Mouse (Mus musculus): ENCODE measurements around the gene Hs6st1.

Hs6st1 gene

DNA sequence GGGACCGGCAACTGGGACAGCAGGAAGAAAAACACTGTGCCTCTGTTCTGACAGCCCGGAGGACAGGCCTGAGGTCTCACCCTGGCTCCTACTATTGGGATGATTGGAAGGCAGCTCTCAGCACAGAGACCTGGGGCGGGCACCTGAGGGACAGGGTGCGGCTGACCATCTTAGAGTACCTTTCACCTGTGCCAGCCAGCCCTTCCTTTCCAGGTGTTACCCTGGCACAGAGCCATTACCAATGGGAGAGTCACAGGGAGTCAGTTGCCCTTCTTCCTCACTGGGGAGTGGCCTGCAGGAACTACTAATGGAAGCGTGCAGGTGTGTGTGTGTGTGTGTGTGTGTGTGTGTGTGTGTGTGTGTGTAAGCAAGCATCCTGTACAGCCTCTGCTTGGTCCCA, 15.4 kb downstream of the Hs6st1 start:
- DNase-seq (ENCODE audit: low spot score in 2 of 2) = no peak

DNA sequence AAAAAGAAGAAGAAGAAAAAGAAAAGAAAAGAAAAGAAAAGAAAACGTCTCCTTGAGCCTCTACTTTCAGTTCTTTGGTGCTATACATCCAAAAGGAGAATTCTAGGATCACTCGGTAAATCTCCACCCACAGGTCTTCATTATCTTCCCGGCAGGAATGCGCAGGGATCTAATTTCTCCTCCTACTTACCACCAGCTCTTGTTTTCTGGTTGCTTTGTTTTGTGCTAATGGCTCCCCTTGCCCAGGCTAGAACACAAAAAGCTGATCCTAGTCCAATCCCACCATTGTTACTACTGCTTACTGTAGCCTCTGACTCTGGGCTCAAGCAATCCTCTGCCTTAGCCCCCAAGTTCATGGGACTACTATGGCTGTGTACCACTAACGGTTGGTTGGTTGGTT, 16.9 kb downstream of the Hs6st1 start:
- no peak for DNase-seq (ENCODE audit: low spot score in 2 of 2)

GRCm38 (mm10) chr1:36088367-36088766, 20.2 kb downstream of the Hs6st1 start:
- no peak for DNase-seq (ENCODE audit: low spot score in 2 of 2)

DNA sequence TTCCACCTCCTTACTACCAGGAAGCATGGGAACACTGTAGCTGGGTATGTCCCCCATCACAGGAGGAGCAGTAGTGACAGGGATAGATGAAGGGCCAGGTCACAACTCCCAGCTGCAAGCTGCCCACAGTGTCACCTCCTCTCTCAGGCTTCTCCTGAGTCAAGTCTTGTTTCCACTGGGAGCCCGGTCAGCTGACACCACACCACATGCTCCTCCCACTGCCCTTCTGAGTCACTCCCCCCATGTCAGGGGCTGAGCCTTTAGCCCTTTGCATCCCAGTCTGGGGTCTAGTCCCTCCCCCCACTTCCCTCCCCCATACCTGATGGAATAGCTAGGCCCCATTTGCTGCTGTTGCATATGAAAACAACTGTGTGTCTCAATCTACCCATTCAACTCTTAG, 21.3 kb downstream of the Hs6st1 start:
- DNase-seq (ENCODE audit: low spot score in 2 of 2) = no peak

- no peak for DNase-seq (ENCODE audit: low spot score in 2 of 2)
Observed at GRCm38 (mm10) chr1:36090011-36090721, 22.0 kb downstream of the Hs6st1 start.

DNA sequence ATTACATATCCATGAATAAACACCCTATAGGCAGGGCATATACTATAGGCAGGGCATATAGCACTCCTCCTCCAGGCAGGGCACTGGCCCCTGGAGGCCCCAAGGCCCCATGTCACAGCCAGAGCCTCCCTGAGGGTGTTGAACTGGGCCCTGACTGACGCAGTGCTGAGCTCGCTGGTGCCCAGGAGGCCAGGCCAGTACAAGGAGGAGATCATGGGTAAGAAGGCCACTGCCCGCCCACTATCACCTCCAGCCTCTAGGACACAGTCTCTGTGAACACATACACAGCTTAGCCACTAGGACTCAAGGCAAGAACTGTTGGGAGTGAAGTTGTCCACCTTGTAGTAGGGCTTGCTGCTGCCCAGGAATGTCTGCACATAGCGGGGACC, 22.5 kb downstream of the Hs6st1 start:
- DNase-seq (ENCODE audit: low spot score in 2 of 2) = no peak

DNA sequence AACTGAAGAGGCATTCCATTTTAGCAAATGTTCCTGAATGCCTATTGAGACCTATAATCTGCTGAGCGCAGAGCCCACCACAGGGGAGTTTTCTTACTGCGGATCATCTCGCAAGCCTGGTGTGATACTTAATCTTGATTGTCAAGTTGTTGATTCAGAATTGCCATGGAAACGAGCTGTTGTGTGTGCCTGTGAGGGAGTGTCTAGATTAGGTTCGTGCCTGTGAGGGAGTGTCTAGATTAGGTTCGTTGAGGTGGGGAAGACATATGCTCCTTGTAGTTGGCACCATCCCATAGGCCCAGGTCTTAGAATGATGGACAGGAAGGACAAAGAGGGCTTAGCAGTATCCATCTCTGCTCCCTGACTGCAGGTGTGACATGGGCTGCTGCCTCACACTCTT, 23.0 kb downstream of the Hs6st1 start:
- DNase-seq (ENCODE audit: low spot score in 2 of 2) = no peak

DNA sequence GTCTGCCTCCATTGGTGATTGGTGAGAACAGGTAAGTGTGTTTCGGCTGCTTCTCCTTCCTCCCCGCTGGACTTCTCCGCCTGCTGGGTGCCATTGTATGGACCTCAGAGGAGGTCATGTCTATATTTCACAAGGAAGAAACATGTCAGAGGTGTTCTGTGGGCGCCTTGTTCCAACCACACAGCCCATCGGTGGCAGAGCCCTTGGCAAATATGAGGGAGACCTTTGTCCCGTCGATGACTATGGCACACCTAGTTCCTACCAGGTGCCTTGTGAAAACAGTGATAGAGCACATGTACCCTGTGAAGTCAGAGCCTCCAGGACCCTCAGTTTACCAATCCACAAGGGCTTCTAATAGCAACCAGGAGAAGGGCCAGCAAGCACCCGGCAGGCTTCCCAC, 25.5 kb downstream of the Hs6st1 start:
- DNase-seq (ENCODE audit: low spot score in 2 of 2) = no peak

DNA sequence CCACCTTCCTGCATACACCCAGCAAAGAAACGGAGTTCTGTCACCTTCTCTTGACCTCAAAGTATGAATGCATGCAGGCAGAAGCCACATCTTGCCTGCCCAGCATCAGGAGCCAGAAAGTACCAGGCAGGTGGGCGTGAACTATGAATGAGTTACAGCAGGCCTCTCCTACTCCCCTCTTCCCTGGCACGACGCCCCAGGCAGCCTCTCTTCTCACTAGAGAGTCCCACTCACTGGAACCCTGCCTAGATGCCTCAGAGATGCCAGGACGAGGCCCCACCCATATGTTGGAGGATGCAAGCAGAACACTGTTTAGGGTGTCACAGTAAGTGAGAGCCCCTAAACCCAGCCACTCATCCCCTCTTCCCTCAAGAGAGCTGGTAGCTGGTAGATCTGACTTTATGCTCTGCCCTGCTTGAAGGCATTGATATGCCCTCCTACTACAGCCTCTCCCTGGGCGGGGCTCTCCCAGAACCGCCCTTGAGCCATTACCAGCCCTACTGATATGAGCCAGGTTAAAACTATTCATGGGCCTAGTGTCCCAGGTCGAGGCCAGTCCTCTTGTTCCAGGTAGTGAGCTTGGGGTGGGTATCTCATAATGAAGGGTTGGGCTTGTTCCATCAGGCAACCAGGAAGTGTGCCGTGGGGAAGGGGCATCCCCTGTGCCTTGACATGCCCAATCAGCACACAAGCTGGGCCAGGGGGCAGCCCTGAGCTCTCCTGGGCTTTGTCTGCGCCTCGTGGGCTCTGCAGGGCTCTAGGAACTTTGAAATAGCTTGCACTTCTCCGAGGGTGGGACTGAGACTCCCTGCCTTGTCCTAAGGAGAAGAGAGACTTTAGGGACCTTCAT, 27.4 kb downstream of the Hs6st1 start:
- peak; percentile 55 to 82 for DNase-seq (ENCODE audit: low spot score in 2 of 2)

GRCm38 (mm10) chr1:36098432-36098831, 30.2 kb downstream of the Hs6st1 start:
- no peak for DNase-seq (ENCODE audit: low spot score in 2 of 2)

DNA sequence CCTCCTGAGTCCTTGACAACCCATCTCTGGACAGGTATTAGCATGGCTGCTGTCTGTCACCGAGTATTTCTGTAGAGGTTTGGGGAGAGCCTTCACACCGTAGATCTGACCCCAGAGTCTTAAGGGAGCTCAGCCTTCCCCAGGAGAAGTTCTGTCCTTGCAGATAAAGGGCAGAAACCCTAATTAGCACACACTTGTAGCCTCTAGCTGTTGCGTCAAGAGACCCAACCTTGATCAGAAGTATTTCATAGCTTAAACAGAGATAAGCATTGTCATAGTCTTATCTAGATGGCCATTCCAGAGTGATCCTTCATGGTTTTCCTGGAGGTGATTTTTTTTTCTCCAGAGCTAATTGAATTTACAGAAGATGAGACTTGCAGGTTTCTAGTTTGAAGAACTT, 32.2 kb downstream of the Hs6st1 start:
- DNase-seq (ENCODE audit: low spot score in 2 of 2) = no peak

- no peak for DNase-seq (ENCODE audit: low spot score in 2 of 2)
Observed at GRCm38 (mm10) chr1:36105917-36106706, 37.9 kb downstream of the Hs6st1 start.

DNA sequence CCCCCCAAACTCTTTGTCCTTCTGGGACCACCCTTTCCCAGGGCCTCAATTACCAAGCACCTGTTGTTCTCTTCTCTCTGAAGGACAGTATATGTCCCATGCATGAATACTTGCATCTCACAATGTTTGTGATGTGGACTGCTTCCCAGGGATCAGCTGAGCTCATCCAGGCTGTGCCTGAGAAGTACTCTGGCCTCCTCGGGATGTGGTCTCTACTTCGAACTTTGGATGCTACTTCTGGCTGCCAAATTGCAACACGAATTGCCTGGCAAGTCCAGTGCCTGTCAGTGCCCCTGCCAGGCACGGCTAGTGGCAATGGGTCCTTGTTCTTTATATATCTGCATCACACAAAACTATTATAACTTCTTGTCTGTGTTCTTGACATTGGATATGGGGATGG, 41.8 kb downstream of the Hs6st1 start:
- no peak for DNase-seq (ENCODE audit: low spot score in 2 of 2)

DNA sequence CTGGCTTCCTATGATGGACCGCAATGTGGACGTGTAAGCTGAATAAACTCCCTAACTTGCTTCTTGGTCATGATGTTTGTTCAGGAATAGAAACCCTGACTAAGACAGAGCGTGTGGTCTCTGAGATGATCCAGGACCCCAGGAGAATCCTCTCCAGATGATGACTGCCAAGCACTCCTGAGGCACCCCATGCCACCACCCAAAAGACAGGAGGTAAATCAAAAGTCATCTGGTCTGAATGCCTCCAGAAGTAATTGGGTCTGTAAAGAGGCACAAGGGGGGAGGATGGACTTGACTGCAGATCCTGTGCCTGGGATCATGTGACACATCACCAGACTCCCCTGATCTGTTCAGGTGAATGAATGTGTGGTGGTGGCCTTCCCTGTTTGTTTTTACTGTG, 44.5 kb downstream of the Hs6st1 start:
- no peak for DNase-seq (ENCODE audit: low spot score in 2 of 2)

- no peak for DNase-seq (ENCODE audit: low spot score in 2 of 2)
Observed at GRCm38 (mm10) chr1:36113670-36114069, 45.5 kb downstream of the Hs6st1 start.

DNA sequence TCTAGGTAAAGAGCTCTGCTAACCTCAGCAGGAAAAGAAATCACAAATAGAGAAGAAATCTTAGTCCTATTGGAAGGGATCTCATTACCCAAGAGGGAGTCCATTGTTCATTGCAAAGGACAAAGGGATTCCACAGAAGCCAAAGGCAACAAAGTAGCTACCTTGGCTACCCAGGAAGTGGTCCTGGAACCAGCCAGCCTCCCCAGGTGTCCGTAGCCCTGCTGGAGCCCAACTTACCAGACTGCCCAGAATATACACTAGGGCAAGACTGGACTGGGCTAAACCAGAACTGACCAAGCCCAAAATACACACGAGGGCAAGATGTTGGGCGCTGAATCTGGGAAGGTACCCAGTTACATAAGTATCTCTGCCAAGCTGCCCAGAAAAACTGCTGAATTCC, 46.6 kb downstream of the Hs6st1 start:
- DNase-seq (ENCODE audit: low spot score in 2 of 2) = no peak

GRCm38 (mm10) chr1:36116488-36116887, 48.3 kb downstream of the Hs6st1 start:
- no peak for DNase-seq (ENCODE audit: low spot score in 2 of 2)

- DNase-seq (ENCODE audit: low spot score in 2 of 2) = no peak
Observed at GRCm38 (mm10) chr1:36118061-36118685, 50.0 kb downstream of the Hs6st1 start.

GRCm38 (mm10) chr1:36118958-36119357, 50.8 kb downstream of the Hs6st1 start:
- DNase-seq (ENCODE audit: low spot score in 2 of 2) = no peak

GRCm38 (mm10) chr1:36119426-36119825, 51.2 kb downstream of the Hs6st1 start:
- DNase-seq (ENCODE audit: low spot score in 2 of 2) = no peak

DNA sequence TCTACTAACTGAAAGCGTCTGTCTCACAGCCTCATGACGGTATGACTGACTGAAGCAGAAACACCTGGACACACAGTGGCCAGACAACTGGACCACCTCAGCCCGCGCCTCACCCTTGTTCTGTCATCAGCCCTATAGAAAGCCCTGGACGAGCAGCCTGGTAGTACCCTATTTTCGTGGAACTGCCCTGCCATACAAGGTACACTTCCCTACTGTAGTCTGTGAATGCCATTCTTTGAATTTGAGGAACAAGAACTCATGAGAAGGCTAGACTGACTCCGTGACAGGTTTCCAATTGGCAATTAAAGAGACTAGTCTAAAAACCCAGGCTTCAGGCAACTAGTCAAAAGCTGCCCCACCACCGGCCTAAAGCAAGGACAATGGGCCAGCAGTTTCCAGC, 53.0 kb downstream of the Hs6st1 start:
- no peak for DNase-seq (ENCODE audit: low spot score in 2 of 2)

GRCm38 (mm10) chr1:36125076-36125475, 56.9 kb downstream of the Hs6st1 start:
- no peak for DNase-seq (ENCODE audit: low spot score in 2 of 2)

Measured in urinary bladder, postnatal 4 days (tissue).